Mouse (Mus musculus) forebrain, embryonic 16.5 days (tissue): ENCODE data around the gene Gm973. TPM values are rescaled to one million over a fixed set of nuclear protein-coding genes. Genes with fewer than 3 reads are reported as not detected.

Experiments
- ATAC-seq: fragments of 200-750 bp; cut with Nextera tagmentation; 2 replicates; pipeline ENCODE4 v1.8.0; 2017; ENCODE audit warnings: mild to moderate bottlenecking, moderate library complexity
- H3K27ac ChIP-seq: fragments of 300-500 bp; sonication (generic); 2 replicates; pipeline ENCODE4 v1.5.1; 2014; ENCODE audit warnings: low read length, control low read depth
- H3K27me3 ChIP-seq: fragments of 300-500 bp; sonication (generic); replicated peaks from 2 replicates; pipeline ENCODE4 v1.6.1; 2014; ENCODE audit warnings: low read length; ENCODE audit not compliant: control insufficient read depth, insufficient read depth
- H3K36me3 ChIP-seq: fragments of 300-500 bp; sonication (generic); 2 replicates; pipeline ENCODE4 v1.6.1; 2014; ENCODE audit not compliant: control insufficient read depth, insufficient read depth
- H3K4me1 ChIP-seq: fragments of 300-500 bp; sonication (generic); replicated peaks from 2 replicates; pipeline ENCODE4 v1.6.1; 2014; ENCODE audit warnings: low read length; ENCODE audit not compliant: control insufficient read depth, insufficient read depth
- H3K4me2 ChIP-seq: fragments of 300-500 bp; sonication (generic); 2 replicates; pipeline ENCODE4 v1.6.1; 2014; ENCODE audit warnings: mild to moderate bottlenecking, low read length, control low read depth
- H3K4me3 ChIP-seq: fragments of 300-500 bp; sonication (generic); replicated peaks from 2 replicates; pipeline ENCODE4 v1.5.1; 2014; ENCODE audit warnings: mild to moderate bottlenecking, low read length, control low read depth
- H3K9ac ChIP-seq: fragments of 300-500 bp; sonication (generic); replicated peaks from 2 replicates; pipeline ENCODE4 v1.6.1; 2014; ENCODE audit warnings: low read depth, low read length, control low read depth
- H3K9me3 ChIP-seq: fragments of 300-500 bp; sonication (generic); 2 replicates; pipeline ENCODE4 v1.6.1; 2016; ENCODE audit warnings: low read length; ENCODE audit not compliant: control insufficient read depth
- WGBS: fragments of 180-500 bp; shearing (Covaris S2); extraction: QIAGEN DNeasy Blood & Tissue Kit; methylation state at CpG from one replicate; pipeline ENCODE4 v1.1.7; 2014; 5-methylcytosine and 5-hydroxymethylcytosine counted together
- polyA plus RNA-seq: library from polyadenylated mRNA; unstranded; fragments of >200 nt; fragmentation: Nextera tagmentation; extraction: Ambion mirVana; gene quantifications from 2 replicates; pipeline ENCODE4 v1.2.1, GENCODE M21; 2015

Gm973 gene
- polyA plus RNA-seq, 1 experiment from 2014 or later, result 6.2 TPM

GRCm38 (mm10) chr1:59607071-59607470 is 91.0 kb downstream of the Gm973 start:
- 58% methylated on average over 7 of the region's 7 CpGs for WGBS
- Histone ChIP-seq H3K27ac (no peak overlapping the region), H3K9ac (no peak overlapping the region), H3K9me3 (no peaks in the 10 kb centered on the region), H3K4me3 (no peak overlapping the region), H3K36me3 (no peaks in the 10 kb centered on the region), H3K4me2 (no peak overlapping the region), H3K27me3 (no peaks in the 10 kb centered on the region), H3K4me1 (peaks cover 12% of the 10 kb centered on the region)
- no peak for ATAC-seq

- Histone ChIP-seq H3K27ac (no peak overlapping the region), H3K9me3 (no peaks in the 10 kb centered on the region), H3K9ac (no peak overlapping the region), H3K4me3 (no peak overlapping the region), H3K4me1 (peaks cover 8% of the 10 kb centered on the region), H3K36me3 (no peaks in the 10 kb centered on the region), H3K4me2 (no peak overlapping the region), H3K27me3 (no peaks in the 10 kb centered on the region)
- ATAC-seq, result no peak
- 91% methylated on average over 7 of the region's 7 CpGs for WGBS
These were observed 92.2 kb downstream of the Gm973 start for GRCm38 (mm10) chr1:59608125-59608762.

- Histone ChIP-seq H3K4me1 (peaks cover 3% of the 10 kb centered on the region), H3K9me3 (no peaks in the 10 kb centered on the region), H3K27me3 (no peaks in the 10 kb centered on the region), H3K9ac (no peak overlapping the region), H3K36me3 (no peaks in the 10 kb centered on the region), H3K4me2 (no peak overlapping the region), H3K4me3 (no peak overlapping the region), H3K27ac (no peak overlapping the region)
- ATAC-seq, result no peak
- WGBS, result 63% methylated on average over 5 of the region's 5 CpGs
These were observed 92.9 kb downstream of the Gm973 start for GRCm38 (mm10) chr1:59608920-59609319.

- H3K4me3 ChIP-seq, result no peak overlapping the region
- 86% methylated on average over 4 of the region's 4 CpGs for WGBS
- no peaks in the 10 kb centered on the region for H3K27me3 ChIP-seq
- no peak for ATAC-seq
- H3K4me2 ChIP-seq, result no peak overlapping the region
- H3K9me3 ChIP-seq, result no peaks in the 10 kb centered on the region
- H3K4me1 ChIP-seq, result no peaks in the 10 kb centered on the region
- H3K36me3 ChIP-seq, result no peaks in the 10 kb centered on the region
- H3K9ac ChIP-seq, result no peak overlapping the region
- H3K27ac ChIP-seq, result no peak overlapping the region
These were observed 93.4 kb downstream of the Gm973 start for GRCm38 (mm10) chr1:59609458-59609857.

- Histone ChIP-seq H3K27ac (no peak overlapping the region), H3K4me3 (no peak overlapping the region), H3K4me2 (no peak overlapping the region), H3K9me3 (no peaks in the 10 kb centered on the region), H3K36me3 (no peaks in the 10 kb centered on the region), H3K9ac (no peak overlapping the region), H3K27me3 (no peaks in the 10 kb centered on the region), H3K4me1 (no peaks in the 10 kb centered on the region)
- 91% methylated on average over 10 of the region's 10 CpGs for WGBS
- no peak for ATAC-seq
These were observed 93.8 kb downstream of the Gm973 start for GRCm38 (mm10) chr1:59609896-59610295.

GRCm38 (mm10) chr1:59610929-59611328 is 94.9 kb downstream of the Gm973 start:
- no peak for ATAC-seq
- no peaks in the 10 kb centered on the region for H3K9me3 ChIP-seq
- no peak overlapping the region for H3K27ac ChIP-seq
- no peak overlapping the region for H3K4me3 ChIP-seq
- H3K4me1 ChIP-seq, result no peaks in the 10 kb centered on the region
- no peaks in the 10 kb centered on the region for H3K36me3 ChIP-seq
- H3K27me3 ChIP-seq, result no peaks in the 10 kb centered on the region
- 91% methylated on average over 3 of the region's 3 CpGs for WGBS
- no peak overlapping the region for H3K9ac ChIP-seq
- no peak overlapping the region for H3K4me2 ChIP-seq

- Histone ChIP-seq H3K4me2 (no peak overlapping the region), H3K27me3 (no peaks in the 10 kb centered on the region), H3K27ac (no peak overlapping the region), H3K9ac (no peak overlapping the region), H3K4me3 (no peak overlapping the region), H3K36me3 (no peaks in the 10 kb centered on the region), H3K4me1 (no peaks in the 10 kb centered on the region), H3K9me3 (no peaks in the 10 kb centered on the region)
- no peak for ATAC-seq
- 47% methylated on average over 6 of the region's 6 CpGs for WGBS
These were observed 97.7 kb downstream of the Gm973 start for GRCm38 (mm10) chr1:59613795-59614194.

- Histone ChIP-seq H3K36me3 (no peaks in the 10 kb centered on the region), H3K4me1 (no peaks in the 10 kb centered on the region), H3K4me3 (no peak overlapping the region), H3K9ac (no peak overlapping the region), H3K27me3 (no peaks in the 10 kb centered on the region), H3K4me2 (no peak overlapping the region), H3K27ac (no peak overlapping the region), H3K9me3 (no peaks in the 10 kb centered on the region)
- 82% methylated on average over 2 of the region's 2 CpGs for whole genome bisulfite sequencing
- no peak for ATAC-seq
These were observed 99.0 kb downstream of the Gm973 start for GRCm38 (mm10) chr1:59615021-59615420.

- WGBS, result 90% methylated on average over 10 of the region's 10 CpGs
- no peak for ATAC-seq
These were observed 103.1 kb downstream of the Gm973 start for GRCm38 (mm10) chr1:59619201-59619600.

More at GRCm38 (mm10) chr1:59619201-59619600, 103.1 kb downstream of the Gm973 start:
- H3K9me3 ChIP-seq, result no peaks in the 10 kb centered on the region
- no peak overlapping the region for H3K4me2 ChIP-seq
- no peaks in the 10 kb centered on the region for H3K4me1 ChIP-seq
- H3K9ac ChIP-seq, result no peak overlapping the region
- no peaks in the 10 kb centered on the region for H3K27me3 ChIP-seq
- no peaks in the 10 kb centered on the region for H3K36me3 ChIP-seq
- H3K4me3 ChIP-seq, result no peak overlapping the region
- no peak overlapping the region for H3K27ac ChIP-seq
